Mouse (Mus musculus) lung, postnatal 14 days (tissue): ENCODE measurements around the gene Snrnp200.
"Not testable (repeated sequence)": the region's sequence is repeated elsewhere in the genome, so short reads cannot be mapped to it uniquely, and the experiment has no call there.

ENCODE experiments used
- DNase-seq: peaks from one replicate; pipeline ENCODE4 v3.0.0; 2021

Gene Snrnp200

GRCm38 (mm10) chr2:127254604-127255134 lies 46.5 kb downstream of the Snrnp200 start:
- DNase-seq = no peak

- no peak for DNase-seq
Measured at GRCm38 (mm10) chr2:127255294-127255693, 47.1 kb downstream of the Snrnp200 start.

GRCm38 (mm10) chr2:127259340-127259739 lies 51.2 kb downstream of the Snrnp200 start:
- DNase-seq = peak; percentile 23

DNA sequence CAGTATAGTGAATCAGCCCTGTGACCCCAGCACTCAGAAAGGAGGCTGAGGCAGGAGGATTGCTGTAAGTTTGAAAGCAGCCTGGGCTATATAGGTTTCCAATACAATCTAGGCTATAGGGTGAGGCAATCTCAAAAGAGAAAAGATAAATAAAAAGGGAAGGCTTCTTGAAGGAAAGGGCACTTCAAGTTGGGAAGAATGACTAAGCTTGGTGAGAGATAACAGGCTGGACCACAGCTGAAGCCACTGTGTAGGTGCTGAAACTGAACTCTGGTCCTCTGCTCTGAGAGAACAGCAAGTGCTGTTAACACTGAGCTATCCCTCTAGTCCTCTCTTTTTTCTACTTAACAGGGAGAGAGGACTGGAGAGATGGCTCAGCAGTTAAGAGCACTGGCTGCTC lies 54.3 kb downstream of the Snrnp200 start:
- no peak for DNase-seq

DNA sequence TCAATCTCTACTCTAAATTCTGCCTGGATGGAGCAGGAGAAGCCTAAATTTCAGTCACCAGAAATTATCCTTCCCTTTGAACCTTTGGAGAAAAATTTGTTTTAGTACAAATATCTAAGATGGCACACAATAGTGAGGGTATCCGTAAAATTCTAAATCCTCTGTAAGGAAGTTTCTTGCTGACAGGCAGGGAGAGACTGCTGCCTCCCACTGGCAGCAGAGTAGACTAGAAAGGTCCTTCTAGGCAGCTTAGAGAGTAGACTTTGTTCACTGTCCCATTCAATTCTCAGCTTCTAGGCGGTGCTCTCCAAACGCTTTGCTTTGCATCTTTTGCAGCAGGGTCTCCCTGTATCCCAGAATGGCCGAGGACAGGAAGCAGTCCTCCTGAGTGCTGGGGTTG lies 59.7 kb downstream of the Snrnp200 start:
- no peak for DNase-seq

DNA sequence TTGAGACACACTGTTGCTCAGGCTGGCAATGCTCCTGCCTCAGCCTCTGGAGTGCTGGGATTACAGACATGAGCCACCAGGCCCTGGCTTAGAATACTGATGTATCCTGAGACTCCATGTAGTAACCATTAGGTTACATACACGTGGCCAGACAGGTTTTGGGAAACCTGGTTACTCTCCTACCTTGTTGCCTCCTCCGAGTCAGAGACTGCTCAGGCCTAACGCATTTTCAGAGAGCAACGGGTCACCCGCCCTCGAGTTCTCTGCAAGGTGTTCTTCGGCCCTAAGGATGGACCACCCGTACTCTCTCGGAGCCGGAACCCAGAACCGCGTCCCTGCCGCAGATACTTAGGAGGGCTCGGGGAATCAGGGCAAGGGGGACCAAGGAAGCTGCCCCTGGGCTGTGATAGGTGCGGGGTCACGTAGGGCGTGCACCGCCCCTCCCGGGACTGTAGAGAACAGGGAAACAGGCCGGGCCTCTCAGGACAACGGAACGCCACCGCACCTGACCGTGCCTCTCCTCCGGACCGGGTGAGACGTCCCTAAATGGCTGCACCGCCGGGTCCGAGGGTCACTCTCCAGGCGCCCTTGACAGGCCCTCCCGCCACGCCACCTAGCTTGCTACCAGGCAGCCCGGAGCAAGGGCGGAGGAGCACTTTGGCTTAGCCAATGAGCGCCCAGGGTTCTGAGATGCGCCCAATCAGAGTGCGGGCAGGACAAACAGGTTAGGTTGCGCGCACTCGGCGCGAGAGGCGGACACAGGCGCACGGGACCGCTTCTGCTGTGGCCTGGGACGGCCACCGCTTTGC lies 61.5 kb downstream of the Snrnp200 start, which contains the start of gene Stard7:
Gene Stard7 (plus strand): TSS at position 728 of the 809 bp plus-strand sequence.
- peak; percentile 95 for DNase-seq

DNA sequence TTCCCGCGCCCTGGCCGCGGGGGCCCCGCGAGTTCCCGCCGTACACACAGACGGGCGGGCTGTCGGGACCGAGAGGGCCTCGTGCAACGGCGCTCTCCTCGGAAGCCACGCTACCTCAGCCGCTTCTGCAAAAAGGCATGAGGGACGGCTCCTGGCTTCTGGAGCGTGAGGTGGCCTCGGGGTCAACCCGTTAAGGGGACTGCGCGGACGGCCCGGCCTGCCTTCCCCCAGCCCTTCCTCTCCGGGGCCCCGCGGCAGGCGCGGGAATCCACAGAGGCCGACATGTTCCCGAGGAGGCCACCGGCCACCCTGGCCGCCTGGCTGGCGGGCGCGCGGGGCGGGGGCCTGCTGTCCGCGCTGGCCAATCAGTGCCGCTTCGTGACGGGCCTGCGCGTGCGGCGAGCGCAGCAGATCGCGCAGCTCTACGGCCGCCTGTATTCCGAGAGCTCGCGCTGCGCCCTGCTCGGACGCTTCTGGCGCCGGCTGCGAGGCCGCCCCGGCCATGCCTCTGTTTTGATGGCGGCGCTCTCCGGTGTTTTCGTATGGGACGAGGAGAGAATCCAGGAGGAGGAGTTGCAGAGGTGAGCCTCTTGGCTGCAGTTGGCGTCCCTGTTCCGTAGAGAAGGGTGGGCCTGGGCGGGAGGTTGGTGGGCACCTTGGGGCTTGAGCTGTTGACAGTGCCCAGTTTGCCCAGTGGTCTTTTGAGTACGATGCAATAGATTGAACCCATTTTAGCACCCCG lies 62.3 kb downstream of the Snrnp200 start:
- peak; percentile 84 for DNase-seq

GRCm38 (mm10) chr2:127271042-127271515 lies 62.9 kb downstream of the Snrnp200 start:
- DNase-seq = peak; percentile 22

- DNase-seq = not testable (repeated sequence)
Measured at GRCm38 (mm10) chr2:127272049-127272448, 63.9 kb downstream of the Snrnp200 start.

GRCm38 (mm10) chr2:127272806-127273205 lies 64.6 kb downstream of the Snrnp200 start:
- no peak for DNase-seq

DNA sequence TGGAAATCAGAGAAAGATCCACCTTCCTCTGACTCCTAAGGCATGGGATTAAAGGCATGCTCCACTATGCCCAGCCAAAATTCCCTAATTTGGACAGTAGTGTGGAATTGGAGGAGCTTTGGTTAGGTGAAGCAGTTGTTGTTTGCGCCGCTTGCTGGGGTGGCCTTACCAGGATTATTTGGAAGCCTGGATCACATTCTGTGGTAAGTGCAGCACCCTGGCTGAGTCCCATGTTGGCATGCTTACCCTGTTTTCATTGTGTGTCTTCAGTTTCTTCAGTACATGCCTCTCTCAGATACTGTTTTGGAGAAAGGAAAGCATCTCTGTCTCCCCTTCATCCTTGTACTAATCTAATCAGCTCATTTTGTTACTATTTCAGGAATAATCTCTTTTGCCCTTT lies 66.4 kb downstream of the Snrnp200 start:
- DNase-seq = no peak

- no peak for DNase-seq
Measured at GRCm38 (mm10) chr2:127275551-127276320, 67.5 kb downstream of the Snrnp200 start.

- no peak for DNase-seq
Measured at GRCm38 (mm10) chr2:127278162-127278561, 70.0 kb downstream of the Snrnp200 start.
